Mouse (Mus musculus): Measurements from ENCODE around the gene Oosp3.

GRCm38 (mm10) chr19:11723870-11724269 lies 27.0 kb downstream of the Oosp3 start:
- no peak for TF ChIP-seq POLR2A (IDR thresholded peaks at IDR 0.05; ENCODE audit: control insufficient read depth in 1 of 2, insufficient read depth in 1 of 2, low read depth in 1 of 2, low read length in 2 of 2, poor library complexity in 1 of 2)
- TF ChIP-seq TAL1 (IDR thresholded peaks at IDR 0.05; ENCODE audit: low read length) = no peak
- no peak for TF ChIP-seq MXI1 (IDR thresholded peaks at IDR 0.05; ENCODE audit: low read depth, low read length)
- no peak for TF ChIP-seq POLR2AphosphoS2 (IDR thresholded peaks at IDR 0.05; ENCODE audit: low read length)
- no peak for TF ChIP-seq CTCF (IDR thresholded peaks at IDR 0.05 in 2 of 3, conservative IDR thresholded peaks at IDR 0.05 in 1 of 3; ENCODE audit: control insufficient read depth in 1 of 3, insufficient read depth in 1 of 3, low read depth in 2 of 3, low read length in 3 of 3, poor library complexity in 1 of 3, severe bottlenecking in 1 of 3)
- no peak for TF ChIP-seq BHLHE40 (IDR thresholded peaks at IDR 0.05; ENCODE audit: borderline replicate concordance, low read depth, low read length)
- TF ChIP-seq USF1 (IDR thresholded peaks at IDR 0.05; ENCODE audit: low read depth, low read length) = no peak
- no peak for TF ChIP-seq E2F4 (IDR thresholded peaks at IDR 0.05; ENCODE audit: borderline replicate concordance, low read depth, low read length)
- TF ChIP-seq ZMIZ1 (IDR thresholded peaks at IDR 0.05; ENCODE audit: low read depth, low read length) = no peak
- TF ChIP-seq MEF2A (IDR thresholded peaks at IDR 0.05; ENCODE audit: extremely low read depth, insufficient replicate concordance, low read depth, low read length, poor library complexity, severe bottlenecking) = no peak

Data from MEL (cell line).